Mouse (Mus musculus): Measurements from ENCODE around the gene Mrpl46.

Gene Mrpl46

GRCm38 (mm10) chr7:78767929-78768531 lies 15.3 kb downstream of the Mrpl46 start:
- DNase-seq, result no peak

- peak; percentile 91 to 95 for DNase-seq
Measured at GRCm38 (mm10) chr7:78766019-78766683, 17.2 kb downstream of the Mrpl46 start.

DNA sequence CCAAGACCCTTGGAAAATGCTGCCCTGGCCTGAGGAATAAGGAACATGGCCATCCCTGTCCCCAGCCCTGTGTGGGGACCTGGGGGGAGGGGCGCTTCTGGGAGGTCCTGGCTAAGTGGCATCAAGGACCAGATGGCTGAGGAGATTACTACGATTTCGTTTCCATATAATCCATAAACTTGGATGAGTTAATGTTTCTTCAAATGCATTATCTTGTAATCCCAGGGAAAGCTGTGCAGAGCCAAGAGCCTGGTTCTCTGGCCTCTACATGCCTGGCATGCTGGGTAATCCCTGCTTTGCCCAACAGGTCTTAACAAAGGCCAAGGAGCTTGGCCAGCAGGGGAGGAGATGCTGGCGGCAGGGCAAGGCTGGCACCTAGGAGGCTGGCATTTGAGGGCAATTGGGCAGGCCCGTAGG lies 18.1 kb downstream of the Mrpl46 start:
- peak; percentile 55 to 58 for DNase-seq

DNA sequence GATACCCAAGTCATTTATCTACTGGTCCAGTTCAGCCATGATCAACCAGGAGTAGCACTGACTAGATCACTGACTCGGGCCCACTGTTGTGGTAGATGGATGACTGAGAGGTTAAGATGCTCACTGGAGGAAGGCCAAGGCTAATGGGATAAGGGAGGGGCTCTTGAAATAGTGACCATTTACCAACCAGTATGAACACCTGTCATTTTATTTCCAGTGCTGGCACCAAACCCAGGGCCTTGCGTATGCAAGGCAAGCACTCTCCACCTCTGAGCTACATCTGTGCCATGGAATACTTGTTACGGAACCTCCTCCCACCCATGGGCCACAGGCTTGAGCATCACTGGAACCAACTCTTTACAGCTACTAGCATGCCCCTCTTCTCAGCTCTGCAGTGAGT lies 19.5 kb downstream of the Mrpl46 start:
- DNase-seq, result no peak

DNA sequence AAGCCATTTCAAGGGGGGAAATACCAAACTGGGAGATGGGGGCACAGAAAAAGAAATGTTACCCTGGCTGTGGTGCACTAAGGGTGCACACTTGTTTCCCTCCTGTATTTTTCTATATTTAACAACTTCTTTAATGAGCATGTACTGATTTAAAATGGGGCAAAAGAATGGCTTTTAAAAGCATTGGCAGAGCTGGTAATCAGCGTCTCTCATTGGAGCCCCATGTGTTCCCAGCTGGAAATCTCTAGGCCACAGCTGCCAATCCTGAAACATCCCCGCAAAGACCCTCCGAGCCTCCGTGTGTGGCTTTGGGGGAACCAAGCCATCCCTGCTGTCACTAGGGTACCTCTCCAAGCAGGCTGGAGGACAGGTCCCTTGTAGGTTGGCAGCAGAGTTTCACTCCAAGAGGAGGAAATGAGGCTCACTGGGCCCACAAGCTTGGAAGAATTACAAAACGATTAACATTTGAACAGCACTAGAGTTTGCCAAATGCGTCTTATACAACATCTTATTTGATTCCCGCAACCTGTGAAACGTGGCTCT lies 28.8 kb downstream of the Mrpl46 start:
- no peak for DNase-seq

DNA sequence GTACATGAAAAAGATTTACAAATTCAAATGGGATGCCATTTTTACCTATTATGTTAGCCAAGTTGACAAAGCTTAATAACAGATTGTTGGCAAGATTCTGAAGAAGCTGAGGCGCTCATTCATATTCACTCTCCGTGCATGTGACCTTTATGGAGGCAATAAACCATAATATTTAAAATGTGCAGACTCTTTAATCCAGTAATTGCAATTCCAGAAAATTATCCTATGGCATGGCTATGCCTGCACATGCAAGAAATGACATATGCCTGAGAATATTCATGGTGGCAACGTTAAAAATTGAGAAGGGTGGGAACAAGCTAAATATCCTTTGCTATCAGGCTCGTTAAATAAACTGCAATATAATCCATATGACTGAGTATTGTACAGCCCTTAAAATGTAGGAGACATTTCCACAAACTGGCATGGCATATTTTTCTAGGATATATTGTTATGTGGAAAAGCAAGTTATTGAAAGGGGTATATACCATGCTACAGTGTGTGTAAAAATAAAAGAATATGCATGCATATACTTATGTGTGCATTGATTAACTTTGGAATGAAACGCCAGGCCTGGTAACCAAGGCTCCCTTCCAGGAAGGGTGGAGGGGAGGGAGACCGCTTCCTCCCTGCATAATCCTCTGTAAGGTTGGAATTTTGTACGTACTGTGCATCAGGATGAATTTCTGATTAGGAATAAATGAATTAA lies 29.4 kb downstream of the Mrpl46 start:
- DNase-seq, result no peak

- no peak for DNase-seq
Measured at GRCm38 (mm10) chr7:78752961-78753360, 30.4 kb downstream of the Mrpl46 start.

GRCm38 (mm10) chr7:78743731-78744385 lies 39.5 kb downstream of the Mrpl46 start:
- no peak for DNase-seq

GRCm38 (mm10) chr7:78739351-78740000 lies 43.9 kb downstream of the Mrpl46 start:
- DNase-seq, result no peak

- DNase-seq, result no peak
Measured at GRCm38 (mm10) chr7:78737614-78738210, 45.6 kb downstream of the Mrpl46 start, which contains the start of gene Ntrk3. Gene Ntrk3, minus strand, starts transcription at chr7:78738012.

DNA sequence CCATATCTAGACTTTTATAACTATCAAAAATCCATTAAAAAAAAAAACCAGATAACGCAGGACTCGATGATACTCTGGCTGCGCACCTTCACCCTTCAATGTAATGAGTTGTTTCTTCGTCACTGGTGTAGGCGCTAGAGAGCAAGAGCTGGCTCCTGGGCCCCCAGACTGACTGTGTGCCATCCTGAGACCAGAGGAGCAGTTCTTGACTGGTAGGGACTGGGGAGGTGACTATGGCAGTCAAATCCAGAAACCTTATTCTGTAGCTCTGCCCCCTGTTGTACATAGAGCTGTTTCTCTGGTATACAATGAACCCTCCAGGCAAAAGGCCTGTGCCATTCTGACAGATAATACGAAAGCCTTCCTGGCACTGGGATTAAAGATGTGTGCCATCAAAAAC lies 46.1 kb downstream of the Mrpl46 start:
- no peak for DNase-seq

DNA sequence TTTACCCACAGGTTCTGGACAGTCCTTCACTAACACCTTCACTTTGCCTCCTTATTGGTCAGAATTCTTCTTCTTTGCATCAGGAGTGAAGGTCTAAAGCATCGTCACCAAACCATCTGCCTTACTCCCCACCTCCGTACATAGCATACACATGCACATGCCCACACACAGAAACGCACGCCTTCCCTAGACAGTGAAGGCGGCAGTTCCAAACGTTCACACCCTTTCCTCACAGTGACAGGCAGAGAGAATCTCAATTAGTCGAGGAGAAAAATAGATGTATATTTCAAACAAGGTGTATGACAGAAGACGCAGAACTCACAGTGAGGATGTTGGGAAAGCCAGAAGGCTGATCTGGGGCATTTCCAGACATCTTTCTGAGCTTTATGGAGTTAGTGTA lies 51.9 kb downstream of the Mrpl46 start:
- DNase-seq, result no peak
